9 mouse cellular contexts compared by ENCODE assay signal in the genomic region with DNA sequence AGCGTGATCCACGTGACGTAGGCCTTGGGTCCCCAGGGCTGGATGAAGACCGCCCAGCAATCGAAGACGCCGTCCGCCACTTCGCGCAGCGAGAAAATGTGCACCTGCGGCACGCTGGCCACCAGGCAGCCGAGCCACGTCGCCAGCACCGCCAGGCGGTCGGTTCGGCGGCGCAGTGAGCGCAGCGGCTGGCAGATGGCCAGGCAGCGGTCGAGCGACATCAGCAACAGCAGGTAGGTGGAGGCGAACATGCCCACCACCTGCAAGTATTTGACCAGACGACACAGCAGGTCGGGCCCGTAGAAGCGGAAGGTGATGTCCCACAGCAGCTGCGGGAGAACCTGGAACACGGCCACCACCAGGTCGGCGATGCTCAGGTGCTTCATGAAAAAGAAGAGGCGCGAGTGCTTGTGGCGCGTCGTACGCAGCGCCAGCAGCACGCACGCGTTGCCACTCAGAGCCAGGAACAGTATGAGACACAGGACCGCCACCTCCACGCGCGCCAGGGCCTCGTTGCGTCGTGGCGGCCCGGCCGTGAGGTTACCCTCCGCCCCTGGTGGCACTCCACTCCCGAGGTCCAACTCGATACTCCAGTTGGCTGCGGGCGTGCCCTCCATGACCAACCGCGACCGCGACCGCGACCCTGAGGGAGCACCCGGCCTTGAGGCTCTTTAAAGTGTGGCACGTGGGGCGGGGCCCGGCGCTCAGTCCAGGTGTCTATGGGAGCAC. TPM values are rescaled to one million over a fixed set of nuclear protein-coding genes. Genes with fewer than 3 reads are reported as not detected.
DNase-seq lines count a peak whose midpoint lies in the region; ATAC-seq and TF ChIP-seq lines count a peak whose summit lies in the region.
"Had no signal": no experiment of that assay in that cellular context is flagged by ENCODE, and none has a peak within 500 bp of the region (broad histone marks: within the 10 kb centered on the region; RNA-seq: fewer than 3 reads in every experiment).

No protein-coding gene starts in this region.

- no peaks in the 10 kb centered on the region for H3K9me3 ChIP-seq in lung, embryonic 14.5 days (ENCODE audit: low read depth, low read length)
- H3K9me3 ChIP-seq in heart, embryonic 15.5 days (replicated peaks) = no peaks in the 10 kb centered on the region
- H3K9me3 ChIP-seq in limb, embryonic 12.5 days = no peaks in the 10 kb centered on the region

- peak overlapping the region; percentile 31 for H3K4me3 ChIP-seq in lung, embryonic 14.5 days (ENCODE audit: low read depth, low read length)
- peak overlapping the region; percentile 48 for H3K4me3 ChIP-seq in heart, embryonic 15.5 days
- H3K4me3 ChIP-seq in limb, embryonic 12.5 days (replicated peaks) = peak overlapping the region; percentile 39

- H3K9ac ChIP-seq in lung, embryonic 14.5 days = no peak overlapping the region
- H3K9ac ChIP-seq in heart, embryonic 15.5 days = peak overlapping the region; percentile 40
- H3K9ac ChIP-seq in limb, embryonic 12.5 days (replicated peaks) = peak overlapping the region; percentile 18; the same call in 1 of the 2 replicates

- H3K4me2 ChIP-seq in lung, embryonic 14.5 days = peak overlapping the region; percentile 70
- H3K4me2 ChIP-seq in heart, embryonic 15.5 days = peak overlapping the region; percentile 85
- H3K4me2 ChIP-seq in limb, embryonic 12.5 days = peak overlapping the region; percentile 69

- 4% methylated on average over 72 of the region's 72 CpGs for WGBS in lung, embryonic 14.5 days
- WGBS in heart, embryonic 15.5 days = 6% methylated on average over 72 of the region's 72 CpGs
- WGBS in limb, embryonic 12.5 days = 5% methylated on average over 72 of the region's 72 CpGs

- H3K36me3 ChIP-seq in lung, embryonic 14.5 days (ENCODE audit: insufficient read depth) = no peaks in the 10 kb centered on the region
- no peaks in the 10 kb centered on the region for H3K36me3 ChIP-seq in heart, embryonic 15.5 days
- no peaks in the 10 kb centered on the region for H3K36me3 ChIP-seq in limb, embryonic 12.5 days

- peak; percentile 31; the same call in 1 of the 2 replicates for ATAC-seq in lung, embryonic 14.5 days (ENCODE audit: insufficient read depth)
- ATAC-seq in common myeloid progenitor, adult 5-6 weeks (replicated peaks; ENCODE audit: low read depth, poor library complexity, severe bottlenecking) = peak; percentile 31; the same call in 1 of the 2 replicates
- no peak for ATAC-seq in heart, embryonic 15.5 days (replicated peaks; ENCODE audit: insufficient number of reproducible peaks, insufficient read depth, low FRiP score, low read depth)
- no peak for ATAC-seq in limb, embryonic 12.5 days (ENCODE audit: insufficient number of reproducible peaks, insufficient read depth, low FRiP score, low TSS enrichment, low read depth)

- peak; percentile 51 for DNase-seq in lung, embryonic 14.5 days
- no peak for DNase-seq in lung, postnatal 10 days
- DNase-seq in retina, embryonic 14.5 days (ENCODE audit: low spot score) = peak; percentile 59
- no peak for DNase-seq in urinary bladder, postnatal 10 days (ENCODE audit: low spot score)
- no peak for DNase-seq in MN1 (ENCODE audit: low spot score)

- peaks cover 40% of the 10 kb centered on the region for H3K27me3 ChIP-seq in lung, embryonic 14.5 days (ENCODE audit: insufficient read depth, low read length)
- peaks cover 69% of the 10 kb centered on the region for H3K27me3 ChIP-seq in heart, embryonic 15.5 days
- peaks cover 76% of the 10 kb centered on the region for H3K27me3 ChIP-seq in limb, embryonic 12.5 days

- H3K4me1 ChIP-seq in lung, embryonic 14.5 days (ENCODE audit: insufficient read depth) = no peaks in the 10 kb centered on the region
- peaks cover 22% of the 10 kb centered on the region for H3K4me1 ChIP-seq in heart, embryonic 15.5 days (replicated peaks)
- peaks cover 21% of the 10 kb centered on the region for H3K4me1 ChIP-seq in limb, embryonic 12.5 days (replicated peaks)

- H3K27ac ChIP-seq in lung, embryonic 14.5 days (ENCODE audit: low read depth) = no peak overlapping the region
- no peak overlapping the region for H3K27ac ChIP-seq in heart, embryonic 15.5 days
- H3K27ac ChIP-seq in limb, embryonic 12.5 days = no peak overlapping the region

- no peak for TF ChIP-seq CTCF in lung, embryonic 14.5 days (IDR thresholded peaks at IDR 0.05; ENCODE audit: low read depth)

RNA-seq across cellular contexts. Expression of a gene that starts 0.4 kb away (rescaled TPM):
- polyA plus RNA-seq in lung, embryonic 14.5 days (2014; fragmentation: Nextera tagmentation; extraction: Ambion mirVana) = 0.14 and 0.22 TPM in 2 replicates
- total RNA-seq in common myeloid progenitor, adult 5-6 weeks (2017) = 0.09 TPM in 1 of 2 replicates, not detected in the other
- polyA plus RNA-seq in heart, embryonic 15.5 days (2015; fragmentation: Nextera tagmentation; extraction: Ambion mirVana) = 0.21 and 0.30 TPM in 2 replicates
- 0.21 and 0.40 TPM in 2 replicates for polyA plus RNA-seq in limb, embryonic 12.5 days (2016; fragmentation: Nextera tagmentation; extraction: Ambion mirVana)

RNA-seq across cellular contexts. Expression of a gene that starts 30.0 kb away (rescaled TPM):
- 0.63 and 2.2 TPM in 2 replicates for polyA plus RNA-seq in lung, embryonic 14.5 days (2014; fragmentation: Nextera tagmentation; extraction: Ambion mirVana)
- not detected in 2 replicates for total RNA-seq in common myeloid progenitor, adult 5-6 weeks (2017)
- 102 and 110 TPM in 2 replicates for polyA plus RNA-seq in heart, embryonic 15.5 days (2015; fragmentation: Nextera tagmentation; extraction: Ambion mirVana)
- 1.9 and 3.6 TPM in 2 replicates for polyA plus RNA-seq in limb, embryonic 12.5 days (2016; fragmentation: Nextera tagmentation; extraction: Ambion mirVana)
- total RNA-seq: left cerebral cortex, adult 18-20 months had no signal

Comparison
In these comparisons a context has a peak if more than half of its experiments do, and no peak if none do; other contexts are left out.
1. DNase-seq: peak in lung, embryonic 14.5 days (single experiment) and retina, embryonic 14.5 days (single experiment); none in lung, postnatal 10 days (single experiment), urinary bladder, postnatal 10 days (single experiment) and MN1 (single experiment).
2. ATAC-seq: peak in lung, embryonic 14.5 days (single experiment) and common myeloid progenitor, adult 5-6 weeks (single experiment); none in heart, embryonic 15.5 days (single experiment) and limb, embryonic 12.5 days (single experiment).
3. RNA of a gene that starts 30.0 kb away (polyA plus RNA-seq): 102 to 110 TPM in heart, embryonic 15.5 days; 1.9 to 3.6 TPM in limb, embryonic 12.5 days and 0.63 to 2.2 TPM in lung, embryonic 14.5 days; every median in the first group is over 10 times any median in the second.
4. Peak in every context shown above with its lines, with median percentiles within 50 percentile points of each other: H3K4me2 ChIP-seq and H3K4me3 ChIP-seq.